Mouse (Mus musculus) liver, postnatal 0 days (tissue): ENCODE measurements at regions not wholly inside any gene's neighbourhood (a gene's known extent, or its start where the extent isn't known, plus 50 kb on each side); places are given as distances from the start of the nearest gene placed in this dataset.

ENCODE experiments used
- ATAC-seq: fragments of 200-750 bp; cut with Nextera tagmentation; 2 replicates; pipeline ENCODE4 v1.8.0; 2017; ENCODE audit warnings: mild to moderate bottlenecking, moderate library complexity
- DNase-seq: peaks from one replicate; pipeline ENCODE4 v3.0.0-alpha.2; 2016
- H3K27ac ChIP-seq: fragments of 300-500 bp; sonication (generic); 2 replicates; pipeline ENCODE4 v1.5.1; 2014; ENCODE audit warnings: antibody characterized with exemption, moderate library complexity, mild to moderate bottlenecking, low read depth
- H3K27me3 ChIP-seq: fragments of 300-500 bp; sonication (generic); 2 replicates; pipeline ENCODE4 v1.6.1; 2014; ENCODE audit warnings: low read length, control low read depth, mixed read lengths; ENCODE audit not compliant: insufficient read depth
- H3K36me3 ChIP-seq: fragments of 300-500 bp; sonication (generic); replicated peaks from 2 replicates; pipeline ENCODE4 v1.6.1; 2014; ENCODE audit warnings: mild to moderate bottlenecking, control low read depth, low read length, moderate library complexity, mixed read lengths; ENCODE audit not compliant: insufficient read depth
- H3K4me1 ChIP-seq: fragments of 300-500 bp; sonication (generic); 2 replicates; pipeline ENCODE4 v1.6.1; 2014; ENCODE audit warnings: antibody characterized with exemption, mild to moderate bottlenecking, control low read depth; ENCODE audit not compliant: insufficient read depth
- H3K4me2 ChIP-seq: fragments of 300-500 bp; sonication (generic); 2 replicates; pipeline ENCODE4 v1.6.1; 2014; ENCODE audit warnings: low read depth, mild to moderate bottlenecking, low read length, moderate library complexity, mixed read lengths
- H3K4me3 ChIP-seq: fragments of 300-500 bp; sonication (generic); 2 replicates; pipeline ENCODE4 v1.5.1; 2014; ENCODE audit warnings: low read depth, low read length
- H3K9ac ChIP-seq: fragments of 300-500 bp; sonication (generic); replicated peaks from 2 replicates; pipeline ENCODE4 v1.6.1; 2014; ENCODE audit warnings: mild to moderate bottlenecking, moderate library complexity
- H3K9me3 ChIP-seq: fragments of 300-500 bp; sonication (generic); 2 replicates; pipeline ENCODE4 v1.6.1; 2016; ENCODE audit warnings: mild to moderate bottlenecking, control low read depth, low read length, mixed read lengths
- CTCF ChIP-seq: sonication (generic); IDR thresholded peaks from 2 replicates; pipeline ENCODE4 v1.5.1; 2016; ENCODE audit warnings: antibody characterized with exemption, low read depth
- EP300 ChIP-seq: IDR thresholded peaks from 2 replicates; pipeline ENCODE4 v1.6.1; 2016; ENCODE audit warnings: antibody characterized with exemption, low read depth, mild to moderate bottlenecking
- WGBS: fragments of 180-500 bp; shearing (Covaris S2); extraction: QIAGEN DNeasy Blood & Tissue Kit; methylation state at CpG from one replicate; pipeline ENCODE4 v1.1.7; 2014; ENCODE audit not compliant: insufficient replicate concordance; 5-methylcytosine and 5-hydroxymethylcytosine counted together

- Histone ChIP-seq H3K27me3 (peaks cover 76% of the 10 kb centered on the region), H3K4me2 (no peak overlapping the region), H3K27ac (no peak overlapping the region), H3K4me1 (no peaks in the 10 kb centered on the region), H3K9me3 (no peaks in the 10 kb centered on the region; the same call in 1 of the 2 replicates), H3K9ac (no peak overlapping the region), H3K4me3 (no peak overlapping the region), H3K36me3 (no peaks in the 10 kb centered on the region)
- DNase-seq (no peak), ATAC-seq (no peak)
- WGBS = 66% methylated on average over 7 of the region's 7 CpGs
- TF ChIP-seq EP300 (no peak), CTCF (no peak)
These were observed 111.6 kb upstream of the Mylip start for GRCm38 (mm10) chr13:45277842-45278416.

- Histone ChIP-seq H3K9me3 (no peaks in the 10 kb centered on the region; the same call in 1 of the 2 replicates), H3K4me3 (no peak overlapping the region), H3K36me3 (no peaks in the 10 kb centered on the region), H3K27ac (no peak overlapping the region), H3K4me2 (no peak overlapping the region), H3K4me1 (no peaks in the 10 kb centered on the region), H3K9ac (no peak overlapping the region), H3K27me3 (peaks cover 62% of the 10 kb centered on the region)
- 76% methylated on average over 8 of the region's 8 CpGs for WGBS
- ATAC-seq (no peak), DNase-seq (no peak)
- TF ChIP-seq EP300 (no peak), CTCF (no peak)
These were observed 108.4 kb upstream of the Mylip start for GRCm38 (mm10) chr13:45281106-45281505.

- no peaks in the 10 kb centered on the region for H3K36me3 ChIP-seq
- no peak for DNase-seq
- H3K9me3 ChIP-seq = no peaks in the 10 kb centered on the region; the same call in 1 of the 2 replicates
- TF ChIP-seq EP300 = no peak
- no peak for TF ChIP-seq CTCF
- WGBS = 93% methylated on average over 2 of the region's 2 CpGs
- H3K4me1 ChIP-seq = no peaks in the 10 kb centered on the region
- H3K4me2 ChIP-seq = no peak overlapping the region
- H3K27me3 ChIP-seq = peaks cover 25% of the 10 kb centered on the region; the same call in 1 of the 2 replicates
- no peak overlapping the region for H3K27ac ChIP-seq
- H3K9ac ChIP-seq = no peak overlapping the region
- ATAC-seq = no peak
- no peak overlapping the region for H3K4me3 ChIP-seq
These were observed 102.9 kb upstream of the Mylip start for GRCm38 (mm10) chr13:45286651-45287050.

- Histone ChIP-seq H3K27me3 (peaks cover 24% of the 10 kb centered on the region; the same call in 1 of the 2 replicates), H3K9ac (no peak overlapping the region), H3K36me3 (no peaks in the 10 kb centered on the region), H3K4me2 (no peak overlapping the region), H3K27ac (no peak overlapping the region), H3K4me3 (no peak overlapping the region), H3K4me1 (no peaks in the 10 kb centered on the region), H3K9me3 (no peaks in the 10 kb centered on the region)
- no peak for ATAC-seq
- no peak for DNase-seq
- no peak for TF ChIP-seq EP300
- no peak for TF ChIP-seq CTCF
- WGBS = 75% methylated on average over 4 of the region's 4 CpGs
These were observed 102.3 kb upstream of the Mylip start for GRCm38 (mm10) chr13:45287217-45287616.

- TF ChIP-seq CTCF (no peak), EP300 (no peak)
- Histone ChIP-seq H3K4me1 (no peaks in the 10 kb centered on the region), H3K9me3 (no peaks in the 10 kb centered on the region), H3K4me3 (no peak overlapping the region), H3K36me3 (no peaks in the 10 kb centered on the region), H3K9ac (no peak overlapping the region), H3K27ac (no peak overlapping the region), H3K27me3 (peaks cover 21% of the 10 kb centered on the region), H3K4me2 (no peak overlapping the region)
- no peak for ATAC-seq
- WGBS = 89% methylated on average over 11 of the region's 11 CpGs
- DNase-seq = no peak
These were observed 99.6 kb upstream of the Mylip start for GRCm38 (mm10) chr13:45289976-45290375.

GRCm38 (mm10) chr13:45294691-45295090 is 94.9 kb upstream of the Mylip start:
- 77% methylated on average over 10 of the region's 10 CpGs for WGBS
- H3K9ac ChIP-seq = no peak overlapping the region
- ATAC-seq = no peak

GRCm38 (mm10) chr13:45300610-45301009 is 88.9 kb upstream of the Mylip start:
- H3K4me3 ChIP-seq = no peak overlapping the region
- WGBS = 82% methylated on average over 8 of the region's 8 CpGs
- ATAC-seq (no peak), DNase-seq (no peak)
- H3K27ac ChIP-seq = no peak overlapping the region
- no peak overlapping the region for H3K4me2 ChIP-seq
- no peaks in the 10 kb centered on the region for H3K4me1 ChIP-seq
- H3K36me3 ChIP-seq = no peaks in the 10 kb centered on the region
- H3K9ac ChIP-seq = no peak overlapping the region
- no peak for TF ChIP-seq EP300
- no peak for TF ChIP-seq CTCF
- H3K9me3 ChIP-seq = no peaks in the 10 kb centered on the region
- H3K27me3 ChIP-seq = peaks cover 30% of the 10 kb centered on the region

More at GRCm38 (mm10) chr13:45294691-45295090, 94.9 kb upstream of the Mylip start:
- H3K27ac ChIP-seq = no peak overlapping the region
- H3K4me3 ChIP-seq = no peak overlapping the region
- no peaks in the 10 kb centered on the region for H3K36me3 ChIP-seq
- no peak for TF ChIP-seq EP300
- TF ChIP-seq CTCF = no peak
- H3K4me1 ChIP-seq = no peaks in the 10 kb centered on the region
- DNase-seq = no peak
- H3K27me3 ChIP-seq = peaks cover 24% of the 10 kb centered on the region; the same call in 1 of the 2 replicates
- H3K4me2 ChIP-seq = no peak overlapping the region
- H3K9me3 ChIP-seq = no peaks in the 10 kb centered on the region
